Mouse (Mus musculus) neural tube, embryonic 12.5 days (tissue): ENCODE results near the gene Cfap157. TPM values are rescaled to one million over a fixed set of nuclear protein-coding genes. Genes with fewer than 3 reads are reported as not detected.

Experiments
- ATAC-seq: fragments of 200-750 bp; cut with Nextera tagmentation; 2 replicates; pipeline ENCODE4 v1.8.0; 2017; ENCODE audit warnings: low read depth, mild to moderate bottlenecking, moderate TSS enrichment, moderate library complexity; ENCODE audit not compliant: low FRiP score
- H3K27ac ChIP-seq: fragments of 300-500 bp; sonication (generic); 2 replicates; pipeline ENCODE4 v1.5.1; 2016
- H3K27me3 ChIP-seq: fragments of 300-500 bp; sonication (generic); replicated peaks from 2 replicates; pipeline ENCODE4 v1.6.1; 2016; ENCODE audit warnings: mild to moderate bottlenecking
- H3K36me3 ChIP-seq: fragments of 300-500 bp; sonication (generic); 2 replicates; pipeline ENCODE4 v1.6.1; 2016; ENCODE audit warnings: mild to moderate bottlenecking
- H3K4me1 ChIP-seq: fragments of 300-500 bp; sonication (generic); 2 replicates; pipeline ENCODE4 v1.6.1; 2016
- H3K4me2 ChIP-seq: fragments of 300-500 bp; sonication (generic); replicated peaks from 2 replicates; pipeline ENCODE4 v1.6.1; 2016; ENCODE audit warnings: mild to moderate bottlenecking
- H3K4me3 ChIP-seq: fragments of 300-500 bp; sonication (generic); 2 replicates; pipeline ENCODE4 v1.5.1; 2016
- H3K9ac ChIP-seq: fragments of 300-500 bp; sonication (generic); 2 replicates; pipeline ENCODE4 v1.6.1; 2016; ENCODE audit warnings: mild to moderate bottlenecking
- H3K9me3 ChIP-seq: fragments of 300-500 bp; sonication (generic); 2 replicates; pipeline ENCODE4 v1.6.1; 2016; ENCODE audit warnings: mild to moderate bottlenecking
- WGBS: fragments of 180-500 bp; shearing (Covaris S2); methylation state at CpG from one replicate; pipeline ENCODE4 v1.1.7; 2016; 5-methylcytosine and 5-hydroxymethylcytosine counted together
- polyA plus RNA-seq: library from polyadenylated mRNA; unstranded; fragments of >200 nt; fragmentation: Nextera tagmentation; extraction: Ambion mirVana; gene quantifications from 2 replicates; pipeline ENCODE4 v1.2.1, GENCODE M21; 2016

Gene Cfap157
- polyA plus RNA-seq: 0.82 and 1.6 TPM in 2 replicates

DNA sequence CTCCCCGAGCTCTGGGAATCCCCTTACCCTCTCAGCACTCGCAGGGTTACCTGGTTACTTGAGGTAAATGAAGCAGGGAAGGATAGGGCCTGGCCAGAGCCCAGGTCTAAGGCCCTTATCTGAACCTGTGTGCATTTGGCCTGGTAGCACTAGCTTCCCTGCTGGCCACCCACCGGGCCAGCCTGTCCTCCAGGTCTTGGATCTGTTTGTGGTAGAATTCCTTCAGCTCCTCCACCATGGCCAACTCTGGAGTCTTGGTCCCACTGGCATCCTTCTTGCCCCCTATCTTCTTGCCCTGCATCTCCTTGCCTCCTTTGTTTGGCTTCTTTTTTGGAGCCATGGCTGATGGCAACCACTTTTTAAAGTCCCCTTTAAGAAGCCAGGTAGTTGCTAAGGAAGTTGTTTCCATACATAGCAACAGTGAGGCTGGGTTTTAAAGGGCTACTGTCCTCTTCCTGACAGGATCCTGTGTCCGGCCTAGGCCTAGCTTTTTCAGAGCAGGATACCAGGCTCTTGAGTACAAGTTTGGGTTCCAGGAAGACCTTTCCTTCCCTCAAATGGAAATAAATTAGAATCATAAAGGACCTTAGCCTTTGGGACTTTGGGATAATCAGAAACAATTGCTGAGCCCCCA lies at the start of gene Cfap157:
TSS of gene Cfap157 (minus strand) at position 381 of the 634 bp plus-strand sequence.
- Histone ChIP-seq H3K36me3 (peaks cover 6% of the 10 kb centered on the region; the same call in 1 of the 2 replicates), H3K4me2 (no peak within 1 kb of the TSS), H3K9ac (no peak within 1 kb of the TSS), H3K4me1 (no peaks in the 10 kb centered on the region), H3K27me3 (no peaks in the 10 kb centered on the region), H3K9me3 (no peaks in the 10 kb centered on the region), H3K27ac (no peak within 1 kb of the TSS), H3K4me3 (no peak within 1 kb of the TSS)
- no peak for ATAC-seq
- 75% methylated on average over 4 of the region's 4 CpGs for WGBS

DNA sequence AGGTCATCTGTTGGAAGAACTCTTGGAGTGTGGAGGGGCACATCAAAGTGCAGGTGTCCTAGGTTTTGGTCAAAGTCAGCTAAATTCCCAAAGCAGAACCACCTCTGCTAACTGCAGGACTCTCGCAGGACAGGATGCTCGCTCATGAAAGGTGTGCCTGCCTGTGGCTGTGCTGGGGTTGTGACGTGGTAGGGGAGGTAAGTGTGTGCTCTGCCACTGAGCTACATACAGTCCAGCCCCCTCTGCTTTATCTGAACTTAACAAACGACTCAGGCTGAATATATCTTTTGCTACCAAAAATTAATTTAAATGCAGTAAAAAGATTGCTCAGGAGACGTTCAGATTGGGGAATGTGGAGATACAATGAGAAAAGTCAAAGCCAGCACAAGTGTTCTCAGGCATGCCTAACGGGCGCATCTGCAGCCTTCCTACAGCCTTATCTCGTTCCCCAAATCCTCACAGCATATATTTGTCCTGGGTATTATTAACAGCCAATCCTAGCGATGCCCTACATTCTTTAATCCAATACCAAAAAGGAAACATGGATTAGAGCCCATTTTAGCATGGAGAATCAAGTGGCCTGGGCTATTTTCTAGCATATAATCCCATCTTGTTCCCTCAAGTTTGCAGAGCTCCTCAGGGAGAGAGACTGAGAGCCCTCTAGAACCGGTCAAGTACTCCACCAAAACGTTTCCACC lies 44.9 kb upstream of the Cfap157 start:
- Histone ChIP-seq H3K4me3 (no peak overlapping the region), H3K27me3 (no peaks in the 10 kb centered on the region), H3K27ac (no peak overlapping the region), H3K9me3 (no peaks in the 10 kb centered on the region), H3K36me3 (no peaks in the 10 kb centered on the region), H3K4me1 (peaks cover 5% of the 10 kb centered on the region), H3K4me2 (no peak overlapping the region), H3K9ac (no peak overlapping the region)
- no peak for ATAC-seq
- WGBS: 83% methylated on average over 11 of the region's 11 CpGs

DNA sequence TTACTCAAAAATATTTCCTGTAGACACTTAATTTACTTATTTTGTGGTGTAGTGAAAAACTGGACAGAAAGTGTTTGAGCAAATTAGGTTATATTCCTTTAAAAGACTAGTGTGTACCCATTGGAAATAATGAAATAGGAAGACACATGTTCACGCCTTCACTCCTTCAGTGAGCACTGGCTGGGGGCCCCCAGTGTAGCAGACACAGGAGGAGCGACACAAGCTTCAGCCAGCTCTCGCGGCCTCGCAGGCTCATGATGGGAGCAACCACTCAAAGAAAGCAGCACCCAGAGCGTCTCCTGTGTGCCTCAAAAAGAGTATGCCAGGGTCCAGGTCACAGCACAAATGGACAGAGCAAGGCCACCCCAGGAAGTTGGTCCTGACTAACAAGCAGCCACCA lies 41.6 kb upstream of the Cfap157 start:
- ATAC-seq: no peak
- H3K27ac ChIP-seq: no peak overlapping the region

DNA sequence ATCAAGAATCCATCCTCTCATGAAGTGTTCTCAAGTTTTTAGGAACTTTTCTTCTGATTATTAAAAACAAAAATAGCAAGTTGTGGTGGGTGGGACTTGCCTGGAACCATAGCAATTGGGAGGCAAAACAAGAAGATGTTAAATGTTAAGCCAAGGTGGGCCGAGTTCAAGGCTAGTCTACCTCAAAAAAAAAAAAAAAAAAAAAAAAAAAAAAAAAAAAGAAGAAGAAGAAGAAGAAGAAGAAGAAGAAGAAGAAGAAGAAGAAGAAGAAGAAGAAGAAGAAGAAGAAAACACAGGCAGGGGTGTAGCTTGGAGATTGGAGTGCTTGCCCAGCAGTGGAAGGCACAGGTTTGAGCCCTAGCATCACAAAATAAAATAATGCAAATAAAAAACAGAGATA lies 40.5 kb upstream of the Cfap157 start:
- H3K9ac ChIP-seq: no peak overlapping the region
- no peak for ATAC-seq
- H3K4me3 ChIP-seq: no peak overlapping the region
- no peaks in the 10 kb centered on the region for H3K9me3 ChIP-seq
- peaks cover 11% of the 10 kb centered on the region; the same call in 1 of the 2 replicates for H3K36me3 ChIP-seq
- H3K4me1 ChIP-seq: peaks cover 22% of the 10 kb centered on the region
- H3K27ac ChIP-seq: no peak overlapping the region
- no peaks in the 10 kb centered on the region for H3K27me3 ChIP-seq
- no peak overlapping the region for H3K4me2 ChIP-seq
- WGBS: 86% methylated on average over 1 of the region's 1 CpGs

More for the DNA sequence above, 41.6 kb upstream of the Cfap157 start:
- H3K36me3 ChIP-seq: peaks cover 5% of the 10 kb centered on the region; the same call in 1 of the 2 replicates
- H3K9ac ChIP-seq: no peak overlapping the region
- WGBS: 85% methylated on average over 6 of the region's 6 CpGs
- no peak overlapping the region for H3K4me3 ChIP-seq
- no peaks in the 10 kb centered on the region for H3K27me3 ChIP-seq
- no peaks in the 10 kb centered on the region for H3K9me3 ChIP-seq
- H3K4me1 ChIP-seq: peaks cover 22% of the 10 kb centered on the region
- no peak overlapping the region for H3K4me2 ChIP-seq

DNA sequence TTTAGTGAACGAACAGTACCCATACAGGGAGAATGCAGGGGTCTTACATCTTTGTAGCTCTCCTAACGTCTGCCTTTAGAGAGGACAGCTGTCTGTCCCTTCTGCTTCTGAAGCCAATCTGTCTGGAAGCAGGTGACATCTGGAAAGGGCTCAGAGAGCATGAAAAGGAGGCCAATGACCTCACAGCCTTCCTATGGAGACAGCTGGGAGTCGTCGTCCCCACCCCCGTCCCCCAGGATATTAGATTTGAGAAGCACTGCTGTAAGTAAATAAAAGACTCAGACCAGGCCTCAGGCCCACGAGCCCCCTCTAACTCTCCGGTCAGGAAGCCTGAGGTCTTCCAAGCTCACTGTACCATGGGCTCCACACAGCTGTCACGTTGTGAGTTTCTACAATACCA lies 40.0 kb upstream of the Cfap157 start:
- Histone ChIP-seq H3K27ac (no peak overlapping the region), H3K4me2 (no peak overlapping the region), H3K4me3 (no peak overlapping the region), H3K4me1 (peaks cover 22% of the 10 kb centered on the region), H3K9me3 (no peaks in the 10 kb centered on the region), H3K9ac (no peak overlapping the region), H3K27me3 (no peaks in the 10 kb centered on the region), H3K36me3 (peaks cover 11% of the 10 kb centered on the region; the same call in 1 of the 2 replicates)
- no peak for ATAC-seq
- WGBS: 26% methylated on average over 8 of the region's 8 CpGs

DNA sequence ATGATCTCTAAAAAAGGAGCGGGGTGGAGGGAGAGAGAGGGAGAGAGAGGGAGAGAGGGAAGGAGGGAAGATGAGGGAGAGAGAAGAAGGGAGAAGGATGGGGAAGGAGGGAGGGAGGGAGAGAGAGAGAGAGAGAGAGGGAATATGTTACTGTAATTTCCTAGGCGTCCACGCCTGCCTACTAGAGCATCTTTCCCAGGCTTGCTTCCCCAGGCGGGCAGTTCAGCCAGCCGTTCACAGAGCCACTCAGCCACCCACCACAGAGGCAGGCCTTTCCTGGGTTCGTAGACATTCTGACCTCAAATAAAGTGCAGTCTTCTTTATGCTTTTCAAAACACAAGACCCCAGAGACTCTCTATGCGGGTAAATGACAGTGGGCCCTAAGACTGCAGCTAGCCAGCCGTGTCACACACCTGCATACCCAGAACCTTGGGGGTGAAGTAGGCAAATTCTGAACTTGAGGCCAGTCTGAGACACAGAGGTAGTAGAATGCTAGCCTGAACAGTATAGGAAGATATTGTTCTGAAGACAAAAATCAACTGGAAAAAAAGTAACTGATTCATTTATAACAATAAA lies 39.4 kb upstream of the Cfap157 start:
- peaks cover 22% of the 10 kb centered on the region for H3K4me1 ChIP-seq
- no peak overlapping the region for H3K4me2 ChIP-seq
- ATAC-seq: no peak
- peaks cover 11% of the 10 kb centered on the region; the same call in 1 of the 2 replicates for H3K36me3 ChIP-seq
- no peak overlapping the region; the same call in 1 of the 2 replicates for H3K9ac ChIP-seq
- no peaks in the 10 kb centered on the region for H3K9me3 ChIP-seq
- H3K27me3 ChIP-seq: no peaks in the 10 kb centered on the region
- H3K4me3 ChIP-seq: no peak overlapping the region
- H3K27ac ChIP-seq: peak overlapping the region; percentile 8
- 45% methylated on average over 8 of the region's 8 CpGs for WGBS

DNA sequence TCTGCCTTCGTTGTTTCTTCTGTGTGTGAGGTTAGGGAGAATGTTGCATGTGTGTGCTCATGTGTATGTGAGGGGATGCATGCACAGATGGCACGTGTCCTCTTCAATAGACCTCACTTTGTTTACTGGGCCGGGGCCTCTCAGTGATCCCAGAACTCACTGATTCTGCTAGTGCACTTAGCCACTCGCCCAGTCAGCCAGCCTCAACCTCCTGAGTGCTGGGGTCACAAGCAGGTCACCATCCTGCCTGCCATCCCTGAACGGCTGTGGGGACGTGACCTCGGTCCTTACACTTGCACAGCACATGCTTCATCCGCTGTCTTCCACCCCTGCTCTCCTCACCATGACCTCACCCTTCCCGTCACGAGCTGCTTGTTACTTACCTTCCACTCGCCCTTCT lies 38.9 kb upstream of the Cfap157 start:
- no peak for ATAC-seq
- 34% methylated on average over 11 of the region's 11 CpGs for WGBS
- H3K4me1 ChIP-seq: peaks cover 22% of the 10 kb centered on the region
- H3K9me3 ChIP-seq: no peaks in the 10 kb centered on the region
- H3K27ac ChIP-seq: peak overlapping the region; percentile 8; the same call in 1 of the 2 replicates
- peaks cover 13% of the 10 kb centered on the region; the same call in 1 of the 2 replicates for H3K36me3 ChIP-seq
- no peak overlapping the region for H3K4me3 ChIP-seq
- no peak overlapping the region; the same call in 1 of the 2 replicates for H3K9ac ChIP-seq
- H3K27me3 ChIP-seq: no peaks in the 10 kb centered on the region
- H3K4me2 ChIP-seq: no peak overlapping the region

DNA sequence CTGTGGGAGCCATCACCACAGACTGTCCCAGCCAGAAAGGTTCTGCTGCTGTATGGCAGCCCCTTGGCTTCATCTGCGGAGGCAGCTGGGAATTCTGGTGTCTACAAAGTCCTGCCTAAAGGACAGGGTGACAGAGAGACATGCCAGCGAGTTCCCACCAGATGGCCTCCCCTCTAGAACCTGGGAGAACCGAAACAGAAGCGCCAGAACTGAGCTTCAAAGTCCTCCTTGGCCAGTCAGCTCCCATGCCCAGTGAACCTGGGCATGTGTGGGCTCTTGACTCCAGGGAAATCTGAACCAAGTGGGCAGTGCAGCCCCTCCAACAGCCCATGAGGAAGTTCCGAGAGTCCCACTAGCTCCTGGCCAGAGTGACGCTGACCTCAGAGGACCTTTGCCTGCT lies 38.4 kb upstream of the Cfap157 start:
- H3K4me2 ChIP-seq: no peak overlapping the region
- peaks cover 19% of the 10 kb centered on the region for H3K36me3 ChIP-seq
- no peaks in the 10 kb centered on the region for H3K9me3 ChIP-seq
- no peak overlapping the region for H3K4me3 ChIP-seq
- no peak overlapping the region for H3K27ac ChIP-seq
- no peak for ATAC-seq
- 85% methylated on average over 6 of the region's 6 CpGs for WGBS
- H3K27me3 ChIP-seq: no peaks in the 10 kb centered on the region
- peaks cover 22% of the 10 kb centered on the region for H3K4me1 ChIP-seq
- H3K9ac ChIP-seq: no peak overlapping the region

DNA sequence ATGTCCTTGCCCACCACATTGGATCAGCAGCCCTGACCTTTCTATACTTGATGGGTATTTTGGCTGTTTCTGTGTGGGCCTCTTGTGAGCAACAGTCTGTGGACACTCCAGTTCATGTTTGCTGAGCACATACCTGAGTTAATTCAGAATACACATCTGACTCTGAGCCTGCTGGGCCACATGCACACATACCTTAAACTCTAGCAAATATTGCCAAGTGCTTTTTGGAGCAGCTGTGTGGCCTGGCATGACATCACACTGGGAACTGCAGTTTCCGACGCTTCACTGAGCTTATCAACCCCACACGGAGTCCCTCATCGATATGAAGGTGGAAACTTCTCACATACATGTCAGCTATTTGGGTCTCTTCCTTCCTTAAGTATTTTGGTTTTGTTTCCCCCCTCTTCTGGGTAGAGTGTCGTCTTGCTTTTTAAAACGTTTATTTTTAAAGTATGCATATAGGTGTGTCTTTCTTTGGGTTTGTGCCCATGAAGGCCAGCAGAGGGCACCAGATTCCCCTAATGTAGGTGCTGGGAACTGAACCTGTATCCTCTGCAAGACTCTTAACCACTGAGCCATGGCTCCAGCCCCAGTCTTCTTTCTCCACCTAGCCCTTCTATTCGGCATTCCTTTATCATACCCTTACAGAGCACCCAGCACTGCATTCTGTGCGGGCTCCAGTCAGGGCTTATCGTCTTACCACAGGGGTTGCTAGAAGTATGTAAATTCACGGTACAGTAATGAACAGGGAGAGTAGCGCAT lies 37.0 kb upstream of the Cfap157 start:
- H3K36me3 ChIP-seq: peaks cover 27% of the 10 kb centered on the region
- ATAC-seq: no peak
- 73% methylated on average over 11 of the region's 11 CpGs for WGBS
- no peak overlapping the region for H3K9ac ChIP-seq
- no peak overlapping the region for H3K4me2 ChIP-seq
- H3K4me1 ChIP-seq: peaks cover 22% of the 10 kb centered on the region
- no peaks in the 10 kb centered on the region for H3K27me3 ChIP-seq
- no peaks in the 10 kb centered on the region for H3K9me3 ChIP-seq
- H3K27ac ChIP-seq: no peak overlapping the region
- no peak overlapping the region for H3K4me3 ChIP-seq

DNA sequence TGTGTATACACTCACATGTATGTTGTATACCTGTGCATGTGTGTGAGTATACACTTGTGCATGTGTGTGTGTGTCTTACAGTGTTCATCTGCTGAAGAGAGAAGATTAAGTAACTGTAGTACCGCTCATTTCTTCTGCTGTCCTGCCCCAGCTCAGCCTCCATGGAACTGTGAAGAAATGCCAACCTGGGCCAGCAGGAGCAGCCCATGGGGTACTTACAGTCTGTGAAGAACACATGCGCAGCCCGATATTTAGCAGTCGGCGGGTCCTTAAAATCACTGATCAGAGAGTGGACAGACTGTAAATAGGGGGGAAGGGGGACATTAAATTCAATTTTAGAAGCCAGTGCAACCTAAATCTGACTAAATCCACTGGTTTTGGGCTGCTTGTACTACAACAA lies 34.0 kb upstream of the Cfap157 start:
- Histone ChIP-seq H3K4me2 (no peak overlapping the region), H3K4me3 (no peak overlapping the region), H3K36me3 (peaks cover 41% of the 10 kb centered on the region), H3K9me3 (no peaks in the 10 kb centered on the region), H3K27me3 (no peaks in the 10 kb centered on the region), H3K27ac (no peak overlapping the region), H3K9ac (no peak overlapping the region), H3K4me1 (peaks cover 8% of the 10 kb centered on the region)
- WGBS: 95% methylated on average over 5 of the region's 5 CpGs
- no peak for ATAC-seq

DNA sequence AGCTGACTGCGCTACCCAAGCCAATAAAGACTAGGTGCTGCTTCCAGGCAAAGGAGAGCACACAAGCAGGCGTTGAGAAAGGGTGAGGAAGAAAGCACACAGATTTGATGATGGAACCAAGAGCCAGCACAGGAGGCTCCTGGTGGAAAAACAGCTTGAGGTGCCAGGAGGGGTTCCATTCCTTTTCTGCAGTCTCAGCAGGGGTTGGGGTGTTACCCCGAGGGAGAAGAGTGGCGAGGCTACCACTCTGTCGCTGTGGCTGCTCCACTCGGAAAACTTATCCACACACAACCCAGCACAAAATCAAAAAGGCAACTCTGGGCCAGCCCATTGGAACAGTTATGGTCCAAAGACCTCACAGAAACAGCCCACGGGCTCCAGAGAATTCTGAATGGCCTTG lies 33.4 kb upstream of the Cfap157 start:
- 64% methylated on average over 7 of the region's 7 CpGs for WGBS
- Histone ChIP-seq H3K27me3 (no peaks in the 10 kb centered on the region), H3K9me3 (no peaks in the 10 kb centered on the region), H3K4me3 (no peak overlapping the region), H3K4me2 (no peak overlapping the region), H3K27ac (no peak overlapping the region), H3K9ac (no peak overlapping the region), H3K36me3 (peaks cover 47% of the 10 kb centered on the region), H3K4me1 (peaks cover 1% of the 10 kb centered on the region)
- no peak for ATAC-seq
